Mouse (Mus musculus) liver, postnatal 0 days (tissue): ENCODE results near the gene Igf2bp1. TPM values are rescaled to one million over a fixed set of nuclear protein-coding genes. Genes with fewer than 3 reads are reported as not detected.
A peak's percentile ranks its signal among the peaks of the same experiment; 100 is the strongest.

Experiments used
- ATAC-seq: fragments of 200-750 bp; cut with Nextera tagmentation; 2 replicates; pipeline ENCODE4 v1.8.0; 2017; ENCODE audit warnings: mild to moderate bottlenecking, moderate library complexity
- DNase-seq: peaks from one replicate; pipeline ENCODE4 v3.0.0-alpha.2; 2016
- H3K27ac ChIP-seq: fragments of 300-500 bp; sonication (generic); 2 replicates; pipeline ENCODE4 v1.5.1; 2014; ENCODE audit warnings: antibody characterized with exemption, moderate library complexity, mild to moderate bottlenecking, low read depth
- H3K27me3 ChIP-seq: fragments of 300-500 bp; sonication (generic); 2 replicates; pipeline ENCODE4 v1.6.1; 2014; ENCODE audit warnings: low read length, control low read depth, mixed read lengths; ENCODE audit not compliant: insufficient read depth
- H3K36me3 ChIP-seq: fragments of 300-500 bp; sonication (generic); replicated peaks from 2 replicates; pipeline ENCODE4 v1.6.1; 2014; ENCODE audit warnings: mild to moderate bottlenecking, control low read depth, low read length, moderate library complexity, mixed read lengths; ENCODE audit not compliant: insufficient read depth
- H3K4me1 ChIP-seq: fragments of 300-500 bp; sonication (generic); 2 replicates; pipeline ENCODE4 v1.6.1; 2014; ENCODE audit warnings: antibody characterized with exemption, mild to moderate bottlenecking, control low read depth; ENCODE audit not compliant: insufficient read depth
- H3K4me2 ChIP-seq: fragments of 300-500 bp; sonication (generic); 2 replicates; pipeline ENCODE4 v1.6.1; 2014; ENCODE audit warnings: low read depth, mild to moderate bottlenecking, low read length, moderate library complexity, mixed read lengths
- H3K4me3 ChIP-seq: fragments of 300-500 bp; sonication (generic); 2 replicates; pipeline ENCODE4 v1.5.1; 2014; ENCODE audit warnings: low read depth, low read length
- H3K9ac ChIP-seq: fragments of 300-500 bp; sonication (generic); replicated peaks from 2 replicates; pipeline ENCODE4 v1.6.1; 2014; ENCODE audit warnings: mild to moderate bottlenecking, moderate library complexity
- H3K9me3 ChIP-seq: fragments of 300-500 bp; sonication (generic); 2 replicates; pipeline ENCODE4 v1.6.1; 2016; ENCODE audit warnings: mild to moderate bottlenecking, control low read depth, low read length, mixed read lengths
- CTCF ChIP-seq: sonication (generic); IDR thresholded peaks from 2 replicates; pipeline ENCODE4 v1.5.1; 2016; ENCODE audit warnings: antibody characterized with exemption, low read depth
- EP300 ChIP-seq: IDR thresholded peaks from 2 replicates; pipeline ENCODE4 v1.6.1; 2016; ENCODE audit warnings: antibody characterized with exemption, low read depth, mild to moderate bottlenecking
- WGBS: fragments of 180-500 bp; shearing (Covaris S2); extraction: QIAGEN DNeasy Blood & Tissue Kit; methylation state at CpG from one replicate; pipeline ENCODE4 v1.1.7; 2014; ENCODE audit not compliant: insufficient replicate concordance; 5-methylcytosine and 5-hydroxymethylcytosine counted together
- polyA plus RNA-seq: library from polyadenylated mRNA; unstranded; fragments of >200 nt; fragmentation: Nextera tagmentation; extraction: Ambion mirVana; gene quantifications from 2 replicates; pipeline ENCODE4 v1.2.1, GENCODE M21; 2015

The Igf2bp1 gene
- polyA plus RNA-seq, 1 experiment from 2014 or later: 2.8 TPM

DNA sequence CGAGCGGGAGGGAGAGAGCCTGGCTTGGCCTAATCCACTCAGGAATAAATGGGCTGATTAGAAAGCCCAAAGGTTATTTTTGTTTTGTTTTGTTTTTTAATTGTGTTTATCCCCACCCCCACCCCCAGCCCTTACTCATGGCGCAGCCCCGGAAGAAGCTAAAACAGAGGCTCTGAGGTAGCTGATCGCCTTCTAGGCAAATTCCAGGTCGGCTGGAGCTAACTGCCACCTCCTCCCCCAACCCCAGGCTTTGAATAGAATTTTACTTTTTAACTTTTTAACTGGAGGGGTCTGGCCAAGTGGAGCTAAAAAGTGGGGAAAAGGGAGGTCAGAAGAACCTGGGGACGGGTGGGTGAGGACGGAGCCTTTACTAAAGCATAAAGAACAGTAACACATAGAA lies 15.9 kb downstream of the Igf2bp1 start:
- no peak overlapping the region for H3K4me3 ChIP-seq
- no peak overlapping the region for H3K9ac ChIP-seq
- WGBS: 74% methylated on average over 8 of the region's 8 CpGs
- peaks cover 26% of the 10 kb centered on the region for H3K4me1 ChIP-seq
- H3K27ac ChIP-seq: no peak overlapping the region
- ATAC-seq (no peak), DNase-seq (no peak)
- TF ChIP-seq CTCF (no peak), EP300 (no peak)
- H3K9me3 ChIP-seq: no peaks in the 10 kb centered on the region
- no peaks in the 10 kb centered on the region for H3K27me3 ChIP-seq
- no peaks in the 10 kb centered on the region for H3K36me3 ChIP-seq
- no peak overlapping the region for H3K4me2 ChIP-seq

DNA sequence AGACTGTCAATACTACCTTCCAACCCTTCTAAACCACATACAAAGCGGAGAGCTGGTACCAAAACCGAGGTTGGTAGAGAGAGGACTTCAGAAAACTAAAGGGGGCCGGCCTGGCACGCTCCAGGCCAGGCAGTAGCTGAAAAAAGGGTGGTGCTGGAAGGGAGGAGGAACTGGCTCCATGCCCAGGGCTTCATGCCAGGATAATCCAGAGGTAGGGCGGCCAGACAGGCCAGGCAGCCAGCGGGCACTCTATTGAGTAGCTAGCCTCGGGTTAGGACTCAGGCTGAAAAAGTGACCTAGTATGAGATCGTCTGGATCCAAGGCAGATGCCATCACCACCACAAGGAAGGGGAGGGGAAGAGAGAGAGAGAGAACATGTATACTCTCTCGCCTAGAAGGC lies 17.2 kb downstream of the Igf2bp1 start:
- DNase-seq: peak; percentile 87
- no peaks in the 10 kb centered on the region for H3K9me3 ChIP-seq
- WGBS: 45% methylated on average over 9 of the region's 9 CpGs
- H3K27me3 ChIP-seq: no peaks in the 10 kb centered on the region
- H3K4me1 ChIP-seq: peaks cover 26% of the 10 kb centered on the region
- ATAC-seq: peak; percentile 83
- H3K9ac ChIP-seq: no peak overlapping the region; the same call in 1 of the 2 replicates
- H3K27ac ChIP-seq: peak overlapping the region; percentile 12
- H3K4me3 ChIP-seq: no peak overlapping the region
- H3K36me3 ChIP-seq: no peaks in the 10 kb centered on the region
- TF ChIP-seq CTCF (no peak), EP300 (no peak)
- peak overlapping the region; percentile 44 for H3K4me2 ChIP-seq

DNA sequence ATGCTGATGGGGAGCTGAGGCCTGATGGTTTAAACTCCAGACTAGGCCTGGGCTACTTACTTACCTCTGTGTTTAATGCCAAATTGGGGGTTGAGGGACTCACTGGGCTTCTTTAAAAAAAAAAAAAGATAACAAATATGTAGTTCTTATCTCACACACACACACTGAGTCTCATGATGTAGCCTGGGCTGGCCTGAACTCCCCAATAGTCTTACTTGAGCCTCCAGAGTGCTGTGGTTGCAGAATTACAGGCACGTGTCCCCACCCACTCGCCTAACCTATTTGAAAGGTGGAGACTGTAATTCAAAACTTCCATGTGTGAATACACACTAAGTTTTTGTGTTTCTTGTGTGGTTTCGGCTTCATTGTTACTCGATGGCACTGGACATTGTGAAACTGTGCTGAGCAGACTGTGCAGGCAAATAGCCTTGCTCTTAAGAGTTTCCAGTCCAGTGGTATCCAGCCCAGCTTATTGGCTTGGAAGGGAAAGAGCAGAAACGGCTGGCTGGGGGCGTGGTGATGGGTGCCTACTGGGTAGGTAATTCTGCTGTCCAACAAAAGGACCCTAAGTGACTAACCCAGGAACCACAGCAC lies 17.8 kb downstream of the Igf2bp1 start:
- TF ChIP-seq CTCF (no peak), EP300 (no peak)
- H3K27me3 ChIP-seq: no peaks in the 10 kb centered on the region
- H3K9ac ChIP-seq: no peak overlapping the region; the same call in 1 of the 2 replicates
- no peak for DNase-seq
- H3K4me1 ChIP-seq: peaks cover 26% of the 10 kb centered on the region
- 45% methylated on average over 6 of the region's 6 CpGs for WGBS
- no peak for ATAC-seq
- H3K4me3 ChIP-seq: no peak overlapping the region
- peak overlapping the region; percentile 12 for H3K27ac ChIP-seq
- no peaks in the 10 kb centered on the region for H3K36me3 ChIP-seq
- peak overlapping the region; percentile 44; the same call in 1 of the 2 replicates for H3K4me2 ChIP-seq
- H3K9me3 ChIP-seq: no peaks in the 10 kb centered on the region

DNA sequence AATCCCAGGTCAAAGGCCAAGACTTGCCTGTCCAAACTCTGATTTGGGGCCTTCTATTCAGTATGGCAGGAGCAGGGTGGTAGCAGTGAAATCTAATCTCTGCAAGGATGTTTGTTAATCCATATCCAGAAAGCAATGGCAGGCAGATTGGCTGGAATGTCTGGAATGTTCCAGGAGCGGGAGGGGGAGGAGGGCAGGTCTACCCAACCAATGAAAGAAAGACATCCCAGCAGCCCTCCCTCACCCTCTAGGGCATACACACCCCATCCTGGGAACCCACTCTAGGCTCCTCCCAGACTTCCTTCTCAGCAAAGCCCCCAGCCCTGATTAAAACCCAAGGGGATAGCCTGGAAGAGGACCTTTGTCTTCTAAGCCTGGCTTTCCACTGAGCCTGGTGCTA lies 23.3 kb downstream of the Igf2bp1 start:
- no peaks in the 10 kb centered on the region for H3K27me3 ChIP-seq
- H3K27ac ChIP-seq: no peak overlapping the region
- ATAC-seq: peak; percentile 31; the same call in 1 of the 2 replicates
- H3K9ac ChIP-seq: no peak overlapping the region
- no peaks in the 10 kb centered on the region for H3K36me3 ChIP-seq
- TF ChIP-seq EP300: no peak
- no peak for TF ChIP-seq CTCF
- 55% methylated on average over 1 of the region's 1 CpGs for WGBS
- no peaks in the 10 kb centered on the region for H3K9me3 ChIP-seq
- no peak for DNase-seq
- H3K4me1 ChIP-seq: peaks cover 3% of the 10 kb centered on the region
- H3K4me3 ChIP-seq: no peak overlapping the region
- no peak overlapping the region for H3K4me2 ChIP-seq

DNA sequence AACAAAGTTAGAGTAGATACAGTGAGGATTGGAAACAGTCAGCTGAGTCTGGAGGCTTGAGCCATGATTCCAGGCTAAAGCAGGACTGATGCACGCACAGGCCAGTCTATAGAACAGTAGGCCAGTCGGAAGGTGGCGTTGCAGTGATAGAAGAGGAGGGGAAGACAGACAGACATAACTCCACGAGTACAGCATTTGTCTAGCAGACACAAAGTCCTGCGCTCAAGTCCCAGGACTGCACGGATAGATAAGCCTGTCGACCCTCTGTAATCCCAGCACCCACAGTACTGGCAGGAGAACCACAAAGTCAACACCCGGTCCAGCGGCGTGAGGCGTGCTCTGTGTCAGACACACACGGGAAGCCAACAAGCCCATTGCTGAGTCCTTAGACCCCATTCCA lies 23.9 kb downstream of the Igf2bp1 start:
- no peak overlapping the region for H3K9ac ChIP-seq
- no peak overlapping the region for H3K4me3 ChIP-seq
- H3K27ac ChIP-seq: no peak overlapping the region
- no peaks in the 10 kb centered on the region for H3K27me3 ChIP-seq
- no peak for ATAC-seq
- WGBS: 44% methylated on average over 12 of the region's 12 CpGs
- peaks cover 3% of the 10 kb centered on the region for H3K4me1 ChIP-seq
- H3K4me2 ChIP-seq: no peak overlapping the region
- no peak for DNase-seq
- no peak for TF ChIP-seq EP300
- no peak for TF ChIP-seq CTCF
- H3K9me3 ChIP-seq: no peaks in the 10 kb centered on the region
- H3K36me3 ChIP-seq: no peaks in the 10 kb centered on the region

DNA sequence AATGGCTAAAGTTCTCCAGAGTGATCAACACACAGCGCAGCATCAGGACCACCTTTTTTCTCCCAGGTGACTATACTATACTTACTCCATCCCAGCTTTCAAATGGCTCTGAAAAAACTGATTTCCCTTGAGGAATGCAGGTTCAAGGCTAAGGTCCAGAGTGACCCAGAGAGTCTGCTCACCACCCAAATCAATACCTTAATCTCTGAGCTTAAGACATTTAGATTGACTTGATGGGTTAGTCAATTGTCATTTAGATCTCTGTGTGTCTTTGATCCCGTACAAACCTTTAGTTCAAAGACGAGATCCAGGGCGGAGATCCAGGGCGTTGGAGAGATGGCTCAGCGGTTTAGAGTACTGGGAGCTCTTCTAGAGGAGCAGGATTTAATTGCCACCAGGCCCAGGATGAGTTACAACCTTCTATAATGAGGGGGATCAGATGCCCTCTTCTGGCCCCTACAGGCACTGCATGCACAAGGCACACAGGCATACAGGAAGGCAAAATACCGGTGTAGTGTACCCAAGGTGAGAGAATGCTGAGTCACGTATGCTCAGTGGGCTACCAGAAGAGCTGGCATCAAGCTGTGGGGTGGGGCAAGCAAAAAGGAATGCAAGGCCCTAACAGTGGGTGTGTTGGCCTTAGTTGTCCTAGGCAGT lies 24.9 kb downstream of the Igf2bp1 start:
- WGBS: 71% methylated on average over 8 of the region's 8 CpGs
- Histone ChIP-seq H3K9me3 (no peaks in the 10 kb centered on the region), H3K27me3 (no peaks in the 10 kb centered on the region), H3K9ac (no peak overlapping the region), H3K4me3 (no peak overlapping the region), H3K4me2 (no peak overlapping the region), H3K36me3 (0 out of 2 replicates have a peak, but pooled peaks cover 2% of the 10 kb centered on the region), H3K27ac (no peak overlapping the region), H3K4me1 (peaks cover 3% of the 10 kb centered on the region)
- DNase-seq: peak; percentile 57
- TF ChIP-seq EP300 (no peak), CTCF (peak; percentile 71)
- peak; percentile 36; the same call in 1 of the 2 replicates for ATAC-seq
